Mouse (Mus musculus): ENCODE measurements around the gene Ptprk. TPM values are rescaled to one million over a fixed set of nuclear protein-coding genes. Genes with fewer than 3 reads are reported as not detected.

Ptprk gene
- polyA plus RNA-seq, 2 experiments: 3.0 to 3.3 TPM

- peak; percentile 66; the same call in 1 of the 2 replicates for ATAC-seq (ENCODE audit: insufficient read depth)
- no peak for DNase-seq (ENCODE audit: low read depth in 3 of 3, low spot score in 3 of 3)
- Histone ChIP-seq H3K27ac (no peak overlapping the region), H3K27me3 (ENCODE audit: control insufficient read depth, insufficient read depth, low read length) (no peaks in the 10 kb centered on the region), H3K9me3 (ENCODE audit: control insufficient read depth, low read length) (no peaks in the 10 kb centered on the region), H3K9ac (replicated peaks) (no peak overlapping the region), H3K36me3 (replicated peaks; ENCODE audit: control insufficient read depth, insufficient read depth, low read depth) (no peaks in the 10 kb centered on the region), H3K4me2 (ENCODE audit: low read depth) (no peak overlapping the region), H3K4me3 (ENCODE audit: insufficient read depth in 1 of 2, low read depth in 2 of 2, low read length in 2 of 2) (no peak overlapping the region), H3K4me1 (replicated peaks; ENCODE audit: control insufficient read depth in 2 of 2, insufficient read depth in 2 of 2, low read length in 1 of 2) (peaks cover 0 to 16% of the 10 kb centered on the region in 2 experiments; a peak in 2 of 4 replicates)
- TF ChIP-seq EP300 (IDR thresholded peaks at IDR 0.05; ENCODE audit: low read depth) (peak; percentile 64), CTCF (IDR thresholded peaks at IDR 0.05; ENCODE audit: low read depth) (no peak)
- WGBS (ENCODE audit: insufficient replicate concordance): 41% methylated on average over 3 of the region's 3 CpGs
Measured at GRCm38 (mm10) chr10:28590822-28591221, 516.2 kb downstream of the Ptprk start.

GRCm38 (mm10) chr10:28593566-28594292 lies 519.1 kb downstream of the Ptprk start:
- Histone ChIP-seq H3K9ac (replicated peaks) (no peak overlapping the region), H3K27me3 (ENCODE audit: control insufficient read depth, insufficient read depth, low read length) (no peaks in the 10 kb centered on the region), H3K4me3 (ENCODE audit: insufficient read depth in 1 of 2, low read depth in 2 of 2, low read length in 2 of 2) (no peak overlapping the region), H3K4me2 (ENCODE audit: low read depth) (no peak overlapping the region), H3K4me1 (replicated peaks; ENCODE audit: control insufficient read depth in 2 of 2, insufficient read depth in 2 of 2, low read length in 1 of 2) (peaks cover 0 to 13% of the 10 kb centered on the region in 2 experiments; a peak in 2 of 4 replicates), H3K27ac (no peak overlapping the region), H3K9me3 (ENCODE audit: control insufficient read depth, low read length) (no peaks in the 10 kb centered on the region), H3K36me3 (replicated peaks; ENCODE audit: control insufficient read depth, insufficient read depth, low read depth) (no peaks in the 10 kb centered on the region)
- DNase-seq (ENCODE audit: low read depth in 3 of 3, low spot score in 3 of 3): no peak
- no peak for TF ChIP-seq EP300 (IDR thresholded peaks at IDR 0.05; ENCODE audit: low read depth)
- TF ChIP-seq CTCF (IDR thresholded peaks at IDR 0.05; ENCODE audit: low read depth): no peak
- 0 out of 2 replicates have a peak, but pooled peaks have one; percentile 15 for ATAC-seq (ENCODE audit: insufficient read depth)
- 19% methylated on average over 3 of the region's 4 CpGs for WGBS (ENCODE audit: insufficient replicate concordance)

DNA sequence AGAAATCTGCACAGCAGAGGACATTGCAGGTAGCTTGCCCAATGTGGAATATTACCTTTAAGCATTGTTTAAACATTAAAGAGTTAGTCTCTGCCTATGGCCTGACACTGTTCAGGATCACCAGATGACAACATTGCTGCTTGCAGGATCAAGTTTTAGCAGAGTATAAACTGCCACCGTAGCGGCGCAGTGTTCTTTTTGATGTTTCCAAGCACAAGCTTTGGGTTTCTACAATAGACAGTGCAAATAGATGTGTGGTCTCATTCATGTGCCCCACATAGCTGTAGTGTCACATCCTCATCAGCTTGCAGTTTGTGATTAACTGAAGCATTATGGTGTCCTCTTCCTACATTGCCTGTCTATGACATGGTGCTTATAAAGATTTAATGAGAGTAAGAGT lies 522.3 kb downstream of the Ptprk start:
- no peak overlapping the region for H3K9ac ChIP-seq (replicated peaks)
- ATAC-seq (ENCODE audit: insufficient read depth): no peak
- no peak overlapping the region for H3K27ac ChIP-seq
- 77% methylated on average over 3 of the region's 3 CpGs for WGBS (ENCODE audit: insufficient replicate concordance)
- H3K4me2 ChIP-seq (ENCODE audit: low read depth): no peak overlapping the region
- DNase-seq (ENCODE audit: low read depth in 3 of 3, low spot score in 3 of 3): no peak
- TF ChIP-seq CTCF (IDR thresholded peaks at IDR 0.05; ENCODE audit: low read depth) (no peak), EP300 (IDR thresholded peaks at IDR 0.05; ENCODE audit: low read depth) (no peak)
- no peaks in the 10 kb centered on the region for H3K27me3 ChIP-seq (ENCODE audit: control insufficient read depth, insufficient read depth, low read length)
- no peaks in the 10 kb centered on the region for H3K36me3 ChIP-seq (replicated peaks; ENCODE audit: control insufficient read depth, insufficient read depth, low read depth)
- peaks cover 0 to 4% of the 10 kb centered on the region in 2 experiments; a peak in 2 of 4 replicates for H3K4me1 ChIP-seq (replicated peaks; ENCODE audit: control insufficient read depth in 2 of 2, insufficient read depth in 2 of 2, low read length in 1 of 2)
- no peak overlapping the region for H3K4me3 ChIP-seq (ENCODE audit: insufficient read depth in 1 of 2, low read depth in 2 of 2, low read length in 2 of 2)
- no peaks in the 10 kb centered on the region for H3K9me3 ChIP-seq (ENCODE audit: control insufficient read depth, low read length)

- Histone ChIP-seq H3K4me1 (replicated peaks; ENCODE audit: control insufficient read depth in 2 of 2, insufficient read depth in 2 of 2, low read length in 1 of 2) (no peaks in the 10 kb centered on the region), H3K9me3 (ENCODE audit: control insufficient read depth, low read length) (no peaks in the 10 kb centered on the region), H3K4me3 (ENCODE audit: insufficient read depth in 1 of 2, low read depth in 2 of 2, low read length in 2 of 2) (no peak overlapping the region), H3K36me3 (replicated peaks; ENCODE audit: control insufficient read depth, insufficient read depth, low read depth) (no peaks in the 10 kb centered on the region), H3K4me2 (ENCODE audit: low read depth) (no peak overlapping the region), H3K27me3 (ENCODE audit: control insufficient read depth, insufficient read depth, low read length) (no peaks in the 10 kb centered on the region), H3K27ac (no peak overlapping the region), H3K9ac (replicated peaks) (no peak overlapping the region)
- TF ChIP-seq CTCF (IDR thresholded peaks at IDR 0.05; ENCODE audit: low read depth) (no peak), EP300 (IDR thresholded peaks at IDR 0.05; ENCODE audit: low read depth) (no peak)
- no peak for ATAC-seq (ENCODE audit: insufficient read depth)
- no peak for DNase-seq (ENCODE audit: low read depth in 3 of 3, low spot score in 3 of 3)
- WGBS (ENCODE audit: insufficient replicate concordance): 61% methylated on average over 3 of the region's 3 CpGs
Measured at GRCm38 (mm10) chr10:28609136-28609535, 534.5 kb downstream of the Ptprk start.

GRCm38 (mm10) chr10:28614396-28614795 lies 539.8 kb downstream of the Ptprk start:
- H3K27me3 ChIP-seq (ENCODE audit: control insufficient read depth, insufficient read depth, low read length): no peaks in the 10 kb centered on the region
- H3K4me1 ChIP-seq (replicated peaks; ENCODE audit: control insufficient read depth in 2 of 2, insufficient read depth in 2 of 2, low read length in 1 of 2): no peaks in the 10 kb centered on the region
- ATAC-seq (ENCODE audit: insufficient read depth) (no peak), DNase-seq (ENCODE audit: low read depth in 3 of 3, low spot score in 3 of 3) (no peak)
- WGBS (ENCODE audit: insufficient replicate concordance): 64% methylated on average over 2 of the region's 2 CpGs
- no peak overlapping the region for H3K9ac ChIP-seq (replicated peaks)
- no peaks in the 10 kb centered on the region for H3K36me3 ChIP-seq (replicated peaks; ENCODE audit: control insufficient read depth, insufficient read depth, low read depth)
- TF ChIP-seq CTCF (IDR thresholded peaks at IDR 0.05; ENCODE audit: low read depth) (no peak), EP300 (IDR thresholded peaks at IDR 0.05; ENCODE audit: low read depth) (no peak)
- no peaks in the 10 kb centered on the region for H3K9me3 ChIP-seq (ENCODE audit: control insufficient read depth, low read length)
- no peak overlapping the region for H3K27ac ChIP-seq
- H3K4me2 ChIP-seq (ENCODE audit: low read depth): no peak overlapping the region
- H3K4me3 ChIP-seq (ENCODE audit: insufficient read depth in 1 of 2, low read depth in 2 of 2, low read length in 2 of 2): no peak overlapping the region
